In genomic region chr6:67034331-67035130, GRCm38 (mm10) we compare ENCODE assay signal across 10 mouse cellular contexts. TPM values are rescaled to one million over a fixed set of nuclear protein-coding genes. Genes with fewer than 3 reads are reported as not detected.
DNase-seq lines count a peak whose midpoint lies in the region; ATAC-seq and TF ChIP-seq lines count a peak whose summit lies in the region.
"Had no signal": no experiment of that assay in that cellular context is flagged by ENCODE, and none has a peak within 500 bp of the region (broad histone marks: within the 10 kb centered on the region; RNA-seq: fewer than 3 reads in every experiment).

No protein-coding gene starts in this region.

- ATAC-seq in forebrain, embryonic 12.5 days (ENCODE audit: low FRiP score) = no peak
- no peak for ATAC-seq in forebrain, postnatal 0 days
- ATAC-seq in midbrain, embryonic 12.5 days (ENCODE audit: low FRiP score, low read depth) = no peak

- no peak for TF ChIP-seq POLR2A in ES-Bruce4 (IDR thresholded peaks at IDR 0.05; ENCODE audit: insufficient read depth, low read length)

- H3K9me3 ChIP-seq in forebrain, embryonic 12.5 days = no peaks in the 10 kb centered on the region
- no peaks in the 10 kb centered on the region for H3K9me3 ChIP-seq in forebrain, postnatal 0 days (ENCODE audit: low read length)
- H3K9me3 ChIP-seq in ES-Bruce4 (replicated peaks; ENCODE audit: control insufficient read depth, insufficient read depth, low read length, poor library complexity, severe bottlenecking) = no peaks in the 10 kb centered on the region
- H3K9me3 ChIP-seq in hindbrain, embryonic 10.5 days = no peaks in the 10 kb centered on the region
- no peaks in the 10 kb centered on the region for H3K9me3 ChIP-seq in midbrain, embryonic 12.5 days
- H3K9me3 ChIP-seq: lung, embryonic 15.5 days had no signal

- H3K9ac ChIP-seq in forebrain, embryonic 12.5 days = no peak overlapping the region
- H3K9ac ChIP-seq in forebrain, postnatal 0 days = no peak overlapping the region
- H3K9ac ChIP-seq in ES-Bruce4 (ENCODE audit: low read depth, poor library complexity, severe bottlenecking) = peak overlapping the region; percentile 55
- 0 out of 2 replicates have a peak overlapping the region, but pooled peaks have one; percentile 24 for H3K9ac ChIP-seq in midbrain, embryonic 12.5 days (replicated peaks)
- H3K9ac ChIP-seq: lung, embryonic 15.5 days had no signal

- no peak for TF ChIP-seq EP300 in ES-Bruce4 (IDR thresholded peaks at IDR 0.05; ENCODE audit: insufficient read depth, low read depth, low read length)

- H3K36me3 ChIP-seq in forebrain, embryonic 12.5 days (replicated peaks) = no peaks in the 10 kb centered on the region
- H3K36me3 ChIP-seq in forebrain, postnatal 0 days (ENCODE audit: insufficient read depth) = no peaks in the 10 kb centered on the region
- peaks cover 18% of the 10 kb centered on the region for H3K36me3 ChIP-seq in ES-Bruce4 (ENCODE audit: control insufficient read depth, insufficient read depth, low read length, poor library complexity, severe bottlenecking)
- H3K36me3 ChIP-seq in hindbrain, embryonic 10.5 days = no peaks in the 10 kb centered on the region
- H3K36me3 ChIP-seq in midbrain, embryonic 12.5 days = no peaks in the 10 kb centered on the region
- H3K36me3 ChIP-seq: lung, embryonic 15.5 days had no signal

- DNase-seq in forebrain, postnatal 0 days = no peak
- DNase-seq in hindbrain, embryonic 10.5 days (ENCODE audit: low spot score) = no peak
- DNase-seq in natural killer cell, adult 2 months (ENCODE audit: low spot score in 2 of 2) = no peak
- no peak for DNase-seq in lung, postnatal 10 days
- DNase-seq in kidney, postnatal 14 days = no peak
- DNase-seq: right cerebral cortex, adult 18-20 months had no signal

- WGBS in forebrain, embryonic 12.5 days = 45% methylated on average over 7 of the region's 7 CpGs
- 57% methylated on average over 7 of the region's 7 CpGs for WGBS in forebrain, postnatal 0 days
- WGBS in hindbrain, embryonic 10.5 days = 50% methylated on average over 7 of the region's 7 CpGs
- 56% methylated on average over 7 of the region's 7 CpGs for WGBS in midbrain, embryonic 12.5 days

- TF ChIP-seq CTCF in forebrain, postnatal 0 days (IDR thresholded peaks at IDR 0.05; ENCODE audit: low read depth) = no peak
- no peak for TF ChIP-seq CTCF in ES-Bruce4 (IDR thresholded peaks at IDR 0.05; ENCODE audit: low read depth, low read length)

- H3K27ac ChIP-seq in forebrain, embryonic 12.5 days = no peak overlapping the region
- no peak overlapping the region for H3K27ac ChIP-seq in forebrain, postnatal 0 days (ENCODE audit: low read depth, low read length)
- peak overlapping the region; percentile 93 for H3K27ac ChIP-seq in ES-Bruce4 (ENCODE audit: insufficient read depth, low read length)
- no peak overlapping the region for H3K27ac ChIP-seq in hindbrain, embryonic 10.5 days
- no peak overlapping the region for H3K27ac ChIP-seq in midbrain, embryonic 12.5 days (replicated peaks)

- peaks cover 10% of the 10 kb centered on the region; the same call in 1 of the 2 replicates for H3K27me3 ChIP-seq in forebrain, embryonic 12.5 days
- no peaks in the 10 kb centered on the region; the same call in 1 of the 2 replicates for H3K27me3 ChIP-seq in forebrain, postnatal 0 days (ENCODE audit: insufficient read depth, low read length)
- no peaks in the 10 kb centered on the region for H3K27me3 ChIP-seq in ES-Bruce4 (ENCODE audit: control insufficient read depth, insufficient read depth, low read length, poor library complexity, severe bottlenecking)
- peaks cover 15% of the 10 kb centered on the region for H3K27me3 ChIP-seq in hindbrain, embryonic 10.5 days (ENCODE audit: insufficient read depth, poor library complexity, severe bottlenecking)
- peaks cover 30% of the 10 kb centered on the region for H3K27me3 ChIP-seq in midbrain, embryonic 12.5 days
- H3K27me3 ChIP-seq: lung, embryonic 15.5 days had no signal

- peaks cover 27% of the 10 kb centered on the region for H3K4me1 ChIP-seq in forebrain, embryonic 12.5 days
- H3K4me1 ChIP-seq in forebrain, postnatal 0 days (ENCODE audit: insufficient read depth) = peaks cover 6% of the 10 kb centered on the region; the same call in 1 of the 2 replicates
- peaks cover 1% of the 10 kb centered on the region for H3K4me1 ChIP-seq in ES-Bruce4 (ENCODE audit: control insufficient read depth, insufficient read depth, low read length)
- H3K4me1 ChIP-seq in hindbrain, embryonic 10.5 days (replicated peaks) = peaks cover 47% of the 10 kb centered on the region
- H3K4me1 ChIP-seq in midbrain, embryonic 12.5 days = peaks cover 29% of the 10 kb centered on the region

- H3K4me2 ChIP-seq in forebrain, embryonic 12.5 days = peak overlapping the region; percentile 29; the same call in 1 of the 2 replicates
- no peak overlapping the region for H3K4me2 ChIP-seq in forebrain, postnatal 0 days (ENCODE audit: low read depth)
- peak overlapping the region; percentile 29 for H3K4me2 ChIP-seq in midbrain, embryonic 12.5 days (replicated peaks)

- H3K4me3 ChIP-seq in forebrain, embryonic 12.5 days (replicated peaks) = no peak overlapping the region; the same call in 1 of the 2 replicates
- no peak overlapping the region for H3K4me3 ChIP-seq in forebrain, postnatal 0 days (ENCODE audit: low read depth, low read length)
- H3K4me3 ChIP-seq in ES-Bruce4 (ENCODE audit: low read depth, low read length) = peak overlapping the region; percentile 66
- peak overlapping the region; percentile 9; the same call in 1 of the 2 replicates for H3K4me3 ChIP-seq in hindbrain, embryonic 10.5 days
- H3K4me3 ChIP-seq in midbrain, embryonic 12.5 days = 0 out of 2 replicates have a peak overlapping the region, but pooled peaks have one; percentile 3

RNA-seq across cellular contexts. Expression of gene Gadd45a, which starts 2.7 kb away (rescaled TPM):
- 20.6 and 27.0 TPM in 2 replicates for polyA plus RNA-seq in forebrain, embryonic 12.5 days (2016; fragmentation: Nextera tagmentation; extraction: Ambion mirVana)
- total RNA-seq in forebrain, postnatal 0 days (2014; rRNA removed) = 4.8 and 7.9 TPM in 2 replicates
- 6.9 and 7.8 TPM in 2 replicates for polyA plus RNA-seq in forebrain, postnatal 0 days (2015; fragmentation: Nextera tagmentation; extraction: Ambion mirVana)
- 89.5 and 90.3 TPM in 2 replicates for polyA plus RNA-seq in ES-Bruce4 (2011; ENCODE audit: insufficient read depth, insufficient read length, low read depth, missing spikeins)
- 21.9 and 25.7 TPM in 2 replicates for polyA plus RNA-seq in hindbrain, embryonic 10.5 days (2016; fragmentation: Nextera tagmentation; extraction: Ambion mirVana)
- 20.3 and 20.7 TPM in 2 replicates for polyA plus RNA-seq in midbrain, embryonic 12.5 days (2016; fragmentation: Nextera tagmentation; extraction: Ambion mirVana)

Comparison
In these comparisons a context has a peak if more than half of its experiments do, and no peak if none do; other contexts are left out.
1. H3K4me3 ChIP-seq: peak in ES-Bruce4 (single experiment), hindbrain, embryonic 10.5 days (single experiment) and midbrain, embryonic 12.5 days (single experiment); none in forebrain, embryonic 12.5 days (single experiment) and forebrain, postnatal 0 days (single experiment).
2. H3K9ac ChIP-seq: peak in ES-Bruce4 (single experiment) and midbrain, embryonic 12.5 days (single experiment); none in forebrain, embryonic 12.5 days (single experiment) and forebrain, postnatal 0 days (single experiment).